Mouse (Mus musculus): ENCODE measurements around the gene Entpd7.

- TF ChIP-seq CTCF (IDR thresholded peaks at IDR 0.05; ENCODE audit: low read depth) (no peak), EP300 (IDR thresholded peaks at IDR 0.05; ENCODE audit: low read depth) (no peak)
Observed at GRCm38 (mm10) chr19:43669136-43669759, 20.2 kb upstream of the Entpd7 start.

Measured in heart, postnatal 0 days (tissue).